Mouse (Mus musculus) hindbrain, embryonic 14.5 days (tissue): ENCODE measurements around the gene Slc35f6. TPM values are rescaled to one million over a fixed set of nuclear protein-coding genes. Genes with fewer than 3 reads are reported as not detected.
"Not testable (repeated sequence)": the region's sequence is repeated elsewhere in the genome, so short reads cannot be mapped to it uniquely, and the experiment has no call there.

Experiments
- ATAC-seq: fragments of 200-750 bp; cut with Nextera tagmentation; 2 replicates; pipeline ENCODE4 v1.8.0; 2017; ENCODE audit warnings: moderate number of reproducible peaks, mild to moderate bottlenecking, moderate TSS enrichment, moderate library complexity; ENCODE audit not compliant: low FRiP score
- DNase-seq: peaks from one replicate; pipeline ENCODE4 v3.0.0-alpha.2; 2015; ENCODE audit warnings: low spot score
- H3K27ac ChIP-seq: fragments of 300-500 bp; sonication (generic); 2 replicates; pipeline ENCODE4 v1.5.1; 2014; ENCODE audit warnings: mild to moderate bottlenecking, moderate library complexity
- H3K27me3 ChIP-seq: fragments of 300-500 bp; sonication (generic); 2 replicates; pipeline ENCODE4 v1.6.1; 2014; ENCODE audit warnings: mild to moderate bottlenecking, low read length, mixed read lengths; ENCODE audit not compliant: control insufficient read depth, insufficient read depth
- H3K36me3 ChIP-seq: fragments of 300-500 bp; sonication (generic); replicated peaks from 2 replicates; pipeline ENCODE4 v1.6.1; 2014; ENCODE audit not compliant: control insufficient read depth, insufficient read depth
- H3K4me1 ChIP-seq: fragments of 300-500 bp; sonication (generic); replicated peaks from 2 replicates; pipeline ENCODE4 v1.6.1; 2014; ENCODE audit warnings: antibody characterized with exemption, low read length, mixed read lengths; ENCODE audit not compliant: control insufficient read depth, insufficient read depth
- H3K4me2 ChIP-seq: fragments of 300-500 bp; sonication (generic); replicated peaks from 2 replicates; pipeline ENCODE4 v1.6.1; 2014; ENCODE audit warnings: mild to moderate bottlenecking, moderate library complexity
- H3K4me3 ChIP-seq: fragments of 300-500 bp; sonication (generic); replicated peaks from 2 replicates; pipeline ENCODE4 v1.5.1; 2014; ENCODE audit warnings: mild to moderate bottlenecking, low read length
- H3K9ac ChIP-seq: fragments of 300-500 bp; sonication (generic); 2 replicates; pipeline ENCODE4 v1.6.1; 2014
- H3K9me3 ChIP-seq: fragments of 300-500 bp; sonication (generic); 2 replicates; pipeline ENCODE4 v1.6.1; 2016; ENCODE audit warnings: low read length; ENCODE audit not compliant: control insufficient read depth
- WGBS: fragments of 180-500 bp; shearing (Covaris S2); extraction: QIAGEN DNeasy Blood & Tissue Kit; methylation state at CpG from one replicate; pipeline ENCODE4 v1.1.7; 2014; 5-methylcytosine and 5-hydroxymethylcytosine counted together
- microRNA-seq: library from miRNA; unstranded; fragments of <30 nt; microRNA quantifications from one replicate; pipeline ENCODE4, GENCODE M21; 2016
- polyA plus RNA-seq: library from polyadenylated mRNA; unstranded; fragments of >200 nt; fragmentation: Nextera tagmentation; extraction: Ambion mirVana; gene quantifications from 2 replicates; pipeline ENCODE4 v1.2.1, GENCODE M21; 2014

Slc35f6 gene
- polyA plus RNA-seq, 1 experiment from 2014 or later, result 33.3 TPM

GRCm38 (mm10) chr5:30700361-30701000, 52.7 kb downstream of the Slc35f6 start:
- Histone ChIP-seq H3K4me3 (no peak overlapping the region), H3K27ac (no peak overlapping the region), H3K27me3 (no peaks in the 10 kb centered on the region; the same call in 1 of the 2 replicates), H3K36me3 (no peaks in the 10 kb centered on the region), H3K9me3 (no peaks in the 10 kb centered on the region), H3K4me1 (no peaks in the 10 kb centered on the region), H3K4me2 (no peak overlapping the region), H3K9ac (no peak overlapping the region)
- DNase-seq (no peak), ATAC-seq (no peak)
- 84% methylated on average over 8 of the region's 8 CpGs for WGBS

GRCm38 (mm10) chr5:30701373-30701772, 53.6 kb downstream of the Slc35f6 start:
- H3K9ac ChIP-seq, result not testable (repeated sequence)
- 32% methylated on average over 4 of the region's 4 CpGs for WGBS

GRCm38 (mm10) chr5:30701866-30702265, 54.1 kb downstream of the Slc35f6 start:
- DNase-seq (no peak), ATAC-seq (no peak)
- H3K27ac ChIP-seq, result no peak overlapping the region
- H3K36me3 ChIP-seq, result no peaks in the 10 kb centered on the region
- no peak overlapping the region for H3K4me3 ChIP-seq
- no peaks in the 10 kb centered on the region for H3K9me3 ChIP-seq
- H3K9ac ChIP-seq, result no peak overlapping the region
- WGBS, result 92% methylated on average over 3 of the region's 3 CpGs
- H3K4me1 ChIP-seq, result no peaks in the 10 kb centered on the region
- no peaks in the 10 kb centered on the region; the same call in 1 of the 2 replicates for H3K27me3 ChIP-seq
- H3K4me2 ChIP-seq, result no peak overlapping the region

More at GRCm38 (mm10) chr5:30701373-30701772, 53.6 kb downstream of the Slc35f6 start:
- not testable (repeated sequence) for H3K27me3 ChIP-seq, ATAC-seq, H3K4me1 ChIP-seq, H3K4me3 ChIP-seq, H3K4me2 ChIP-seq, DNase-seq, H3K36me3 ChIP-seq, H3K27ac ChIP-seq, H3K9me3 ChIP-seq

Small RNAs within 50 kb of the gene (microRNA-seq; reads per million reads assigned to microRNA genes)
- not detected for gene Mir5625

Other genes with a start within 250 kb of the Slc35f6 start
- 4.2 and 4.7 TPM in 2 replicates for gene Otof, start 186.0 kb upstream of the Slc35f6 start, polyA plus RNA-seq
- 2.8 and 3.3 TPM in 2 replicates for gene 1700001C02Rik, start 181.9 kb upstream of the Slc35f6 start, polyA plus RNA-seq
- gene Cib4, start 102.1 kb upstream of the Slc35f6 start, polyA plus RNA-seq, result not detected in 2 replicates
- gene Kcnk3, start 59.8 kb upstream of the Slc35f6 start, polyA plus RNA-seq, result 11.7 and 13.6 TPM in 2 replicates
- gene Cenpa, start 18.8 kb downstream of the Slc35f6 start, polyA plus RNA-seq, result 41.0 and 45.0 TPM in 2 replicates
- 202 and 220 TPM in 2 replicates for gene Dpysl5, start 63.6 kb downstream of the Slc35f6 start, polyA plus RNA-seq
- gene Mapre3, start 166.7 kb downstream of the Slc35f6 start, polyA plus RNA-seq, result 124 and 139 TPM in 2 replicates
- 49.6 and 50.1 TPM in 2 replicates for gene Tmem214, start 220.1 kb downstream of the Slc35f6 start, polyA plus RNA-seq
- gene Agbl5, start 240.8 kb downstream of the Slc35f6 start, polyA plus RNA-seq, result 25.5 and 28.6 TPM in 2 replicates